Mouse (Mus musculus): ENCODE results near the gene 2610008E11Rik.
A peak's percentile ranks its signal among the peaks of the same experiment; 100 is the strongest.
"Not testable (repeated sequence)": the region's sequence is repeated elsewhere in the genome, so short reads cannot be mapped to it uniquely, and the experiment has no call there.

The 2610008E11Rik gene

GRCm38 (mm10) chr10:79097161-79097754 is at the start of gene 2610008E11Rik:
Gene 2610008E11Rik (minus strand): TSS chr10:79097600.
- DNase-seq (ENCODE audit: low spot score in 2 of 2) = peak; percentile 91 to 97

- peak; percentile 19 to 58 for DNase-seq (ENCODE audit: low spot score in 2 of 2)
Measured at GRCm38 (mm10) chr10:79116125-79116849, 18.9 kb upstream of the 2610008E11Rik start.

GRCm38 (mm10) chr10:79115085-79115484 is 17.7 kb upstream of the 2610008E11Rik start:
- DNase-seq (ENCODE audit: low spot score in 2 of 2) = no peak

- DNase-seq (ENCODE audit: low spot score in 2 of 2) = no peak
Measured at GRCm38 (mm10) chr10:79110482-79110881, 13.1 kb upstream of the 2610008E11Rik start.

GRCm38 (mm10) chr10:79109156-79109555 is 11.8 kb upstream of the 2610008E11Rik start:
- DNase-seq (ENCODE audit: low spot score in 2 of 2) = no peak

GRCm38 (mm10) chr10:79107531-79107930 is 10.1 kb upstream of the 2610008E11Rik start:
- DNase-seq (ENCODE audit: low spot score in 2 of 2) = no peak

GRCm38 (mm10) chr10:79106325-79107282 is 9.2 kb upstream of the 2610008E11Rik start:
- DNase-seq (ENCODE audit: low spot score in 2 of 2) = no peak

DNA sequence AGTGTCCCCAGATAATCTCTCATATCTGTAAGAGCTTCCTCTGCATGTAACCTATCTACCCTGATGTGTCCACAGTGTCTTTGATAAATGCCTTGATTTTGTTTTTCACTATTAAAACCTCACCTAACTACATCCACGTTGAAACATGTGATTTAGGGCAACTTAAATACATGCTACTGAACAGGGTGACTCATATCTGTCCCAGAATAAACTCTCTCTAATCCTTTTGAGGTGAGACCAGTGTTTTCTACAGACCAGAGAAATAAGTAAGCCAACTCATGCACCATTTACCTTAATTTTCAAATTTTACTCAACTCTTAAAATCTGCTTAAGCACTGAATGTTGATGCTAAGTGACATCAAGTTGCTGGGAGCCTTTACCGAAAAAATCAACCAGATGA is 694 bp downstream of the 2610008E11Rik start:
- DNase-seq (ENCODE audit: low spot score in 2 of 2) = no peak

- no peak for DNase-seq (ENCODE audit: low spot score in 2 of 2)
Measured at GRCm38 (mm10) chr10:79091731-79092130, 5.7 kb downstream of the 2610008E11Rik start.

DNA sequence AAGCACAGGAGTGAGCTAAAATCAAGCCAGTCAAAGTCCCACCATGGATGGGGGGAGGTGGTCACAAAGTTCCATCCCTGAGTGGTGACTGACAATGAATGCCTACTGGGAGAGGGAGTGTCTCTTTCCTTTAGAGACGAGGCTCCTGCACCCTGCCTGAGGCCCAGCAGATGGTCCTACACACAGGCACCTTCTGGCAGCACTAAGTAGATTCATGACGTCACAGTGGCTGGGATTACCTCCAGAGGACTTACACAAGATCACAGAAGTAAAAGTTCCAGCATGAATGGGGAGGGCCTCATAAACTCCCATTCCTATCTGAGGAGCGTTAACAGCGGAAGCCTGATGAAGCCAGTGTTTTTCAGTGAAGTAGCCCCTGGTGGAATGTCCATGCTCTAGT is 8.4 kb downstream of the 2610008E11Rik start:
- DNase-seq (ENCODE audit: low spot score in 2 of 2) = no peak

GRCm38 (mm10) chr10:79086577-79086976 is 10.8 kb downstream of the 2610008E11Rik start:
- DNase-seq (ENCODE audit: low spot score in 2 of 2) = no peak

DNA sequence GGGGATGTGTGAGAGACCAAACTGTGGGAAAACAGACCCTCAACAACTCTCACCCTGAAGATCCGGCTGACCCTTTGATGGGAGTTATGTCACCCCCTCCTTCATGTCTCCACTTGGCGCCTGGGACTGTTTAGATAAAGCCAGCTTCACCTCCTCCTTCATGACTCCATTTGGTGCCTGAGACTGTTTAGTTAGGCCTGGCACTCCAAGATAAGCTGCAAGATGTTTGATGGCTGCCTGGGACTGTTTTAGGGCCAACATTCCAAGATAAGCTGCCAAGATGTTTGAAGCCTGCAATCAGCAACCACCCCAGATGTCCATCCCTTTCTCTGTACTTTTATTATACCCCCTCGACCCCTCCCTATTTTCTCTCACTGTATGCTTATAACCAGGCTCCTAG is 40.0 kb downstream of the 2610008E11Rik start:
- DNase-seq (ENCODE audit: low spot score in 2 of 2) = not testable (repeated sequence)

DNA sequence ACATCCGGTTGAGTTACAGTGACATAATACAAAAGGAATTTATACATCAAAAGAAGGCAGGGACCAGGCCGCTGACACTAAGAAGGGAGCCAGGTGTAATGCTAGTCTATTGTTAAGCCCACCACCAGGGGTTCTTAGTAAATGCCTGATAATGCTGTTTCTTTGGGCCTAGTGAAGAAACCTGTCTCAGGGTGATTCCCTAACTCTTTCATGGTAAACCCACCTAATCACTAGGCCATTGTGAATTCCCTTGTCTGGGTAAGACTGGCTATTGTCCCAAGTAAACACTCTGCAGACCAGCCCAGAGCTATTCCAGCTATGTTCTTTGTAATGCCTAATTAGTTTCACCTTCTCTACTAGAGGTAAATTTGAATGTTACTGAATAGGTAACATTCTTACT is 54.9 kb downstream of the 2610008E11Rik start:
- not testable (repeated sequence) for DNase-seq (ENCODE audit: low spot score in 2 of 2)

- no peak for DNase-seq (ENCODE audit: low spot score in 2 of 2)
Measured at GRCm38 (mm10) chr10:79028441-79028840, 69.0 kb downstream of the 2610008E11Rik start, which contains the start of gene Olfr57. Gene Olfr57 (plus strand): TSS chr10:79028741.
